Mouse (Mus musculus): ENCODE results near the gene Nipa1.

- TF ChIP-seq E2F4 (IDR thresholded peaks at IDR 0.05; ENCODE audit: insufficient replicate concordance, low read depth, low read length) (no peak), CTCF (conservative IDR thresholded peaks at IDR 0.05 in 1 of 2, IDR thresholded peaks at IDR 0.05 in 1 of 2; ENCODE audit: low read depth in 2 of 2, low read length in 2 of 2) (no peak), NELFE (IDR thresholded peaks at IDR 0.05; ENCODE audit: low read depth, low read length) (no peak), UBTF (IDR thresholded peaks at IDR 0.05; ENCODE audit: low read depth, low read length) (no peak), ZMIZ1 (IDR thresholded peaks at IDR 0.05; ENCODE audit: low read depth, low read length) (no peak), POLR2A (IDR thresholded peaks at IDR 0.05; ENCODE audit: low read depth, low read length) (no peak), RCOR1 (conservative IDR thresholded peaks at IDR 0.05; ENCODE audit: low read depth, low read length) (no peak), EP300 (IDR thresholded peaks at IDR 0.05; ENCODE audit: low read length) (no peak), USF2 (conservative IDR thresholded peaks at IDR 0.05; ENCODE audit: low read depth, low read length) (no peak), KAT2A (IDR thresholded peaks at IDR 0.05; ENCODE audit: insufficient replicate concordance, low read length) (no peak), GABPA (IDR thresholded peaks at IDR 0.05; ENCODE audit: insufficient replicate concordance, low read depth, low read length) (no peak)
Measured at GRCm38 (mm10) chr7:56011018-56011333, 8.8 kb downstream of the Nipa1 start.
